Mouse (Mus musculus) midbrain, embryonic 11.5 days (tissue): ENCODE results near the gene Foxp1. TPM values are rescaled to one million over a fixed set of nuclear protein-coding genes. Genes with fewer than 3 reads are reported as not detected.

Experiments used
- ATAC-seq: fragments of 200-750 bp; cut with Nextera tagmentation; 2 replicates; pipeline ENCODE4 v1.8.0; 2017; ENCODE audit warnings: moderate TSS enrichment, moderate library complexity; ENCODE audit not compliant: low FRiP score
- DNase-seq: peaks from one replicate; pipeline ENCODE4 v3.0.0; 2015; ENCODE audit warnings: low spot score; ENCODE audit errors: missing footprints
- H3K27ac ChIP-seq: fragments of 300-500 bp; sonication (generic); 2 replicates; pipeline ENCODE4 v1.5.1; 2014; ENCODE audit warnings: low read depth, low read length
- H3K27me3 ChIP-seq: fragments of 300-500 bp; sonication (generic); 2 replicates; pipeline ENCODE4 v1.6.1; 2014; ENCODE audit warnings: mild to moderate bottlenecking, low read length, moderate library complexity, mixed read lengths; ENCODE audit not compliant: control insufficient read depth, insufficient read depth
- H3K36me3 ChIP-seq: fragments of 300-500 bp; sonication (generic); 2 replicates; pipeline ENCODE4 v1.6.1; 2014; ENCODE audit warnings: mild to moderate bottlenecking, low read length, moderate library complexity, mixed read lengths; ENCODE audit not compliant: control insufficient read depth, insufficient read depth
- H3K4me1 ChIP-seq: fragments of 300-500 bp; sonication (generic); 2 replicates; pipeline ENCODE4 v1.6.1; 2014; ENCODE audit warnings: low read length; ENCODE audit not compliant: control insufficient read depth, insufficient read depth
- H3K4me2 ChIP-seq: fragments of 300-500 bp; sonication (generic); 2 replicates; pipeline ENCODE4 v1.6.1; 2014; ENCODE audit warnings: mild to moderate bottlenecking, moderate library complexity
- H3K4me3 ChIP-seq: fragments of 300-500 bp; sonication (generic); 2 replicates; pipeline ENCODE4 v1.5.1; 2014; ENCODE audit warnings: low read depth, low read length
- H3K9ac ChIP-seq: fragments of 300-500 bp; sonication (generic); 2 replicates; pipeline ENCODE4 v1.6.1; 2014; ENCODE audit warnings: low read length
- H3K9me3 ChIP-seq: fragments of 300-500 bp; sonication (generic); 2 replicates; pipeline ENCODE4 v1.6.1; 2016; ENCODE audit warnings: low read length; ENCODE audit not compliant: control insufficient read depth
- WGBS: fragments of 180-500 bp; shearing (Covaris S2); extraction: QIAGEN DNeasy Blood & Tissue Kit; methylation state at CpG from one replicate; pipeline ENCODE4 v1.1.7; 2014; 5-methylcytosine and 5-hydroxymethylcytosine counted together
- polyA plus RNA-seq: library from polyadenylated mRNA; unstranded; fragments of >200 nt; fragmentation: Nextera tagmentation; extraction: Ambion mirVana; gene quantifications from 2 replicates; pipeline ENCODE4 v1.2.1, GENCODE M21; 2014

The Foxp1 gene
- polyA plus RNA-seq, 1 experiment from 2014 or later, result 86.2 TPM

DNA sequence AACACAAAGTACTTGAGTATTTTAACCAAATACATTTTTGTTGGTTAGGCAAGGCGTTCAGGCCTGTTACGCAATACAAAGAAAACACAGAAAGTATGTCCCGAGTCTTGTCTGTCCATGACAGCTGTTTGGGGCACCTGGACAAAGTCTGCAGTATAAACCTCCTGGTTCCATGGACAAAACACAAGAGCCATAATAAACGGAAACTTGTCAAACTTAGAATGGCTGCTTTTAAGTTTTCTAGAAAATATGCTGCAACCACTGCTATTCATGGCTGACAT lies 378.8 kb downstream of the Foxp1 start:
- H3K27me3 ChIP-seq, result no peaks in the 10 kb centered on the region
- DNase-seq (no peak), ATAC-seq (no peak)
- no peak overlapping the region for H3K4me2 ChIP-seq
- 82% methylated on average over 4 of the region's 4 CpGs for WGBS
- H3K27ac ChIP-seq, result no peak overlapping the region
- H3K4me1 ChIP-seq, result no peaks in the 10 kb centered on the region
- no peak overlapping the region for H3K9ac ChIP-seq
- H3K4me3 ChIP-seq, result no peak overlapping the region
- no peaks in the 10 kb centered on the region for H3K9me3 ChIP-seq
- no peaks in the 10 kb centered on the region for H3K36me3 ChIP-seq

GRCm38 (mm10) chr6:99142900-99143755 lies 379.4 kb downstream of the Foxp1 start:
- Histone ChIP-seq H3K4me3 (no peak overlapping the region), H3K27ac (no peak overlapping the region), H3K4me2 (no peak overlapping the region), H3K9me3 (no peaks in the 10 kb centered on the region), H3K4me1 (no peaks in the 10 kb centered on the region), H3K27me3 (no peaks in the 10 kb centered on the region), H3K36me3 (no peaks in the 10 kb centered on the region), H3K9ac (no peak overlapping the region)
- WGBS, result 72% methylated on average over 10 of the region's 10 CpGs
- ATAC-seq (no peak), DNase-seq (no peak)

DNA sequence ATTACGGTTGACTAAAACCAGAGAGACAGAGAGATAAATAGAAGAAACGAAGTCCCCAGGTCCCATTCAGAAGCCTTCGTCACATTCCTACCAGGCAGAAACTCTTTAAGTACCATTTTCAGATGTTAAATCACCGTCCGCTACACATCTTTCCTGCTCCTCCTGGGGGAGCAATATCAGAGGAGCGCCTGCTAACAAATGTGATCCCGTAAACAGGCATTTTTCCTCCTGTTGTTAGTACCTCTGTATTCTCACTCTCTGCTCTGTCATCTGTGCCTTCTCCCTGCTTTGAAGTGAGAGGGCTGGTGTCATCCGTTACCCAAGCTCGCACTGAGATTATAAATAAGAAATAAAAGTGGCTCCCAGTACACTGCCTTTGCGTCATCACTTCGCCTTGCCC lies 384.5 kb downstream of the Foxp1 start:
- Histone ChIP-seq H3K4me1 (peaks cover 5% of the 10 kb centered on the region), H3K4me2 (no peak overlapping the region)
- ATAC-seq, result no peak

GRCm38 (mm10) chr6:99137071-99137470 lies 385.4 kb downstream of the Foxp1 start:
- no peak for ATAC-seq
- H3K4me1 ChIP-seq, result peaks cover 5% of the 10 kb centered on the region

More for the DNA sequence above, 384.5 kb downstream of the Foxp1 start:
- H3K36me3 ChIP-seq, result no peaks in the 10 kb centered on the region
- H3K27ac ChIP-seq, result no peak overlapping the region
- H3K9ac ChIP-seq, result no peak overlapping the region
- no peak for DNase-seq
- WGBS, result 65% methylated on average over 11 of the region's 11 CpGs
- no peaks in the 10 kb centered on the region for H3K27me3 ChIP-seq
- H3K4me3 ChIP-seq, result no peak overlapping the region
- H3K9me3 ChIP-seq, result no peaks in the 10 kb centered on the region

DNA sequence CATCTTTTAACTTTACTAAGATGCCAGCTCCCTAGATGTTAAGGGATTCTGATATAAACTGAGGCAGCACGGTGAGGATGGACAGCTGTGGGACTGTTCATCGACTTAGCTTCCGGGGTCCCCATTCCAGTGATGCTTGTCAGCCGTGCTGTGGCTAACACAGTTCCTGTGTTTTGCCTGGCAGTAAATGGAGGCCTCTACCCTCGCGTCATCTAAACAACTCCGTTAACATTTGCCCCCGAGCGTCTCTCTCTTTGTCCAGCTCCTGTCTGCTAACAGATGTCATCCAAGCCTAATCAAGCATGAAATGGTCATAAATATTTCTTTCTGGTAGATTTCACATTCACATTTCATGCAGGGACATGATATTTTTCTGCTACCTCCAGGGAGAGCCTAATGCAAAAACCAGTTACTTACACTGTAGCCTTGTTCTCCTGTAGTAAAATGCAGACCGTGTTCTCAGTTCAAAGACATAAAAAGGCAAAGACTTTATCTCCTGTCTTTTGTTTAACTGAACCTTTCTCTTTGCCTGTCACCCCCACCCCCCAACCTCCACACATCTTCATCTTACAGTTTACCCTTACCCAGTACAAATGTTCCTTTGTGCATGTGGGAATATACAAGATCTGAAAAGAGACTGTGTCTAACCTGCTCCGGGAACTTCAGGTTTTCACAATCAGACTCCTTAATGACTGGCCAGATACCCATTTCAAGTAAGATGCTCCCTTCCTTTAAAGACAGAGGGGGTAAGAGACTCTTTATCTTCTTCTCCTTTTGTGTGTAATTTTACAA lies 386.4 kb downstream of the Foxp1 start:
- WGBS, result 21% methylated on average over 11 of the region's 11 CpGs
- H3K27ac ChIP-seq, result no peak overlapping the region
- ATAC-seq (peak; percentile 65; the same call in 1 of the 2 replicates), DNase-seq (peak; percentile 86)
- peaks cover 9% of the 10 kb centered on the region for H3K4me1 ChIP-seq
- H3K36me3 ChIP-seq, result no peaks in the 10 kb centered on the region
- H3K27me3 ChIP-seq, result no peaks in the 10 kb centered on the region
- H3K4me3 ChIP-seq, result no peak overlapping the region
- H3K9ac ChIP-seq, result no peak overlapping the region
- H3K4me2 ChIP-seq, result no peak overlapping the region
- H3K9me3 ChIP-seq, result no peaks in the 10 kb centered on the region

More at GRCm38 (mm10) chr6:99137071-99137470, 385.4 kb downstream of the Foxp1 start:
- H3K27ac ChIP-seq, result no peak overlapping the region
- no peaks in the 10 kb centered on the region for H3K9me3 ChIP-seq
- H3K27me3 ChIP-seq, result no peaks in the 10 kb centered on the region
- H3K4me3 ChIP-seq, result no peak overlapping the region
- no peak overlapping the region for H3K4me2 ChIP-seq
- no peak overlapping the region for H3K9ac ChIP-seq
- DNase-seq, result no peak
- H3K36me3 ChIP-seq, result no peaks in the 10 kb centered on the region
- WGBS, result 85% methylated on average over 11 of the region's 11 CpGs

- Histone ChIP-seq H3K4me1 (peaks cover 12% of the 10 kb centered on the region), H3K27ac (no peak overlapping the region), H3K9me3 (no peaks in the 10 kb centered on the region), H3K36me3 (no peaks in the 10 kb centered on the region), H3K9ac (no peak overlapping the region), H3K4me3 (no peak overlapping the region), H3K27me3 (no peaks in the 10 kb centered on the region), H3K4me2 (no peak overlapping the region)
- ATAC-seq, result no peak
- 70% methylated on average over 4 of the region's 4 CpGs for WGBS
- no peak for DNase-seq
Observed at GRCm38 (mm10) chr6:99131815-99132214, 390.7 kb downstream of the Foxp1 start.

DNA sequence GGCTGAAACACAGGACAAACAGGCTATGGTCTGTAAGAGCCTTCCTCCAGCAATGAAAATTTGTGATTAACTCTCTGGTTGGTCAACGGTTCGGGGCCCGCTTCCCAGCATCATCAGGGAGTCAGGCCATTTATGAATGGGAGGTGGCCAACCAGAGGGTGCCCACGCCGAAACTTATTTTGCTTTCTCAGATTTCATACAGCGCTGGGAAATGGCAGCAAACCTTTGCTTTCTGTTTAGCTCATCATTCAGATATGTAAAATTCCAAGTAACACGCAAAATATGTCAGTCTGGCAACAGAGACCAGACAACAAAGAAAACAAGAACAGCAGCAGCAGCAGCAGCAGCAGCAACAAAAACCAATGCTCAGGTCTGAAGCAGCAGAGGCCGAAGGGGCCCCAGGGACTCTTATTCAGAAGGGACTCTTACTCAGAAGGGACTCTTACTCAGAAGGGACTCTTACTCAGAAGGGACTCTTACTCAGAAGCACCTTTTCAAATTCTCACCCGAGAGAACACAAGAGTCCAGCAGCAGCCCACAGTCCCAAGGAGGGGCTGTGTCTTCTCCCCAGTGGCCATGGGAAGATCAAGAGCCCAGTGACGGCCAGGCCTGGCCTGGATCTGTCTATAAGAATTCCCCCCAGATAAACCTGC lies 391.6 kb downstream of the Foxp1 start:
- peak; percentile 46; the same call in 1 of the 2 replicates for ATAC-seq
- Histone ChIP-seq H3K4me2 (no peak overlapping the region), H3K9ac (no peak overlapping the region), H3K27ac (no peak overlapping the region), H3K36me3 (no peaks in the 10 kb centered on the region), H3K4me3 (no peak overlapping the region), H3K27me3 (no peaks in the 10 kb centered on the region), H3K4me1 (peaks cover 10% of the 10 kb centered on the region), H3K9me3 (no peaks in the 10 kb centered on the region)
- DNase-seq, result no peak
- 63% methylated on average over 10 of the region's 10 CpGs for WGBS

- Histone ChIP-seq H3K4me3 (no peak overlapping the region), H3K27me3 (no peaks in the 10 kb centered on the region), H3K9me3 (no peaks in the 10 kb centered on the region), H3K4me2 (no peak overlapping the region), H3K27ac (no peak overlapping the region), H3K4me1 (peaks cover 7% of the 10 kb centered on the region; the same call in 1 of the 2 replicates), H3K9ac (no peak overlapping the region), H3K36me3 (no peaks in the 10 kb centered on the region)
- ATAC-seq (no peak), DNase-seq (no peak)
- 92% methylated on average over 9 of the region's 9 CpGs for WGBS
Observed at GRCm38 (mm10) chr6:99126717-99127116, 395.8 kb downstream of the Foxp1 start.
